14 mouse cellular contexts compared by ENCODE assay signal in the genomic region with DNA sequence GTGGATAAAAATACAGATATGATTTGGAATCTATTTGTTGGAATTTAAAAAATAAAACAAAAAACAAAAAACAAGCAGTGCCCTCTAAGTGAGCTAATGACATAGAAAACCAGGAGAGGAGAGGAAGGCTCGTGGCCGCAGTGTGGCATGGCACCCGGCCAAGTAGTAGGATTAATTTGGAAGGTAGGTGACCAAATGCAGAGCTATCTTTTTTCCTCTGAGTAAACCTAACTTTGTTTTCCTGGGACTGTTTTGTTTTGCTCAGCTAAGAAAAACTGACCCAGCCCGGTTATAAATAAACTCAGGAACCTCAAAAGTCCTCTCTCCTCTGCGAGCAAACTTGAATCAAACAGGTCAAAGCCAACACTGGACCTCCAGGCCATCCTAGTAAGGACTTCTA. TPM values are rescaled to one million over a fixed set of nuclear protein-coding genes. Genes with fewer than 3 reads are reported as not detected.
A peak's percentile ranks its signal among the peaks of the same experiment; 100 is the strongest.
DNase-seq lines count a peak whose midpoint lies in the region; ATAC-seq lines count a peak whose summit lies in the region.
"Had no signal": no experiment of that assay in that cellular context is flagged by ENCODE, and none has a peak within 500 bp of the region (broad histone marks: within the 10 kb centered on the region; RNA-seq: fewer than 3 reads in every experiment).

No protein-coding gene starts in this region.

- H3K36me3 ChIP-seq in kidney, embryonic 15.5 days = no peaks in the 10 kb centered on the region
- peaks cover 21% of the 10 kb centered on the region for H3K36me3 ChIP-seq in embryonic facial prominence, embryonic 13.5 days
- H3K36me3 ChIP-seq: hindbrain, embryonic 12.5 days; midbrain, embryonic 13.5 days had no signal

- DNase-seq in cerebellum, postnatal 14 days = peak; percentile 45 to 50
- DNase-seq in cerebellum, adult 11-12 months = no peak
- DNase-seq in kidney, adult 18-20 months = peak; percentile 52
- DNase-seq in kidney, postnatal 25 days = peak; percentile 45 to 68
- DNase-seq in retina, embryonic 14.5 days (ENCODE audit: low spot score) = no peak
- no peak for DNase-seq in natural killer cell, adult 2 months (ENCODE audit: low spot score in 2 of 2)
- DNase-seq: B cell, adult 2 months; liver; spleen, adult 18-20 months had no signal

- H3K4me2 ChIP-seq in kidney, embryonic 15.5 days = no peak overlapping the region
- peak overlapping the region; percentile 83 for H3K4me2 ChIP-seq in embryonic facial prominence, embryonic 13.5 days

- peaks cover 11% of the 10 kb centered on the region for H3K4me1 ChIP-seq in kidney, embryonic 15.5 days
- H3K4me1 ChIP-seq in embryonic facial prominence, embryonic 13.5 days = peaks cover 11% of the 10 kb centered on the region

- H3K27me3 ChIP-seq in kidney, embryonic 15.5 days = peaks cover 11% of the 10 kb centered on the region; the same call in 1 of the 2 replicates
- peaks cover 12% of the 10 kb centered on the region for H3K27me3 ChIP-seq in embryonic facial prominence, embryonic 13.5 days

- no peaks in the 10 kb centered on the region for H3K9me3 ChIP-seq in kidney, embryonic 15.5 days (replicated peaks)
- peaks cover 4% of the 10 kb centered on the region; the same call in 1 of the 2 replicates for H3K9me3 ChIP-seq in embryonic facial prominence, embryonic 13.5 days
- H3K9me3 ChIP-seq: hindbrain, embryonic 12.5 days; midbrain, embryonic 13.5 days had no signal

- H3K4me3 ChIP-seq in kidney, embryonic 15.5 days (replicated peaks) = no peak overlapping the region
- H3K4me3 ChIP-seq in embryonic facial prominence, embryonic 13.5 days = peak overlapping the region; percentile 69; the same call in 1 of the 2 replicates

- no peak for ATAC-seq in kidney, embryonic 15.5 days (replicated peaks; ENCODE audit: low FRiP score)
- no peak for ATAC-seq in embryonic facial prominence, embryonic 13.5 days (ENCODE audit: insufficient number of reproducible peaks, insufficient read depth, low FRiP score, low TSS enrichment, low read depth)
- ATAC-seq: midbrain, embryonic 13.5 days had no signal

- no peak overlapping the region for H3K9ac ChIP-seq in kidney, embryonic 15.5 days
- no peak overlapping the region for H3K9ac ChIP-seq in embryonic facial prominence, embryonic 13.5 days
- H3K9ac ChIP-seq: hindbrain, embryonic 12.5 days had no signal

- no peak overlapping the region for H3K27ac ChIP-seq in kidney, embryonic 15.5 days
- H3K27ac ChIP-seq in embryonic facial prominence, embryonic 13.5 days = no peak overlapping the region
- H3K27ac ChIP-seq: hindbrain, embryonic 12.5 days; midbrain, embryonic 13.5 days had no signal

- 72% methylated on average over 5 of the region's 5 CpGs for WGBS in kidney, embryonic 15.5 days
- 77% methylated on average over 5 of the region's 5 CpGs for WGBS in embryonic facial prominence, embryonic 13.5 days

RNA-seq across cellular contexts. Expression of a gene that starts 3.6 kb away (rescaled TPM):
- 11.4 and 13.9 TPM in 2 replicates for polyA plus RNA-seq in kidney, embryonic 15.5 days (2015; fragmentation: Nextera tagmentation; extraction: Ambion mirVana)
- 66.0 and 75.0 TPM in 2 replicates for polyA plus RNA-seq in embryonic facial prominence, embryonic 13.5 days (2015; fragmentation: Nextera tagmentation; extraction: Ambion mirVana)

RNA-seq across cellular contexts. Expression of a gene that starts 46.3 kb away (rescaled TPM):
- not detected in 2 replicates for polyA plus RNA-seq in kidney, embryonic 15.5 days (2015; fragmentation: Nextera tagmentation; extraction: Ambion mirVana)
- polyA plus RNA-seq in embryonic facial prominence, embryonic 13.5 days (2015; fragmentation: Nextera tagmentation; extraction: Ambion mirVana) = not detected in 2 replicates
- polyA plus RNA-seq: hindbrain, embryonic 12.5 days; lung, embryonic 16.5 days; midbrain, embryonic 13.5 days had no signal

Comparison
In these comparisons a context has a peak if more than half of its experiments do, and no peak if none do; other contexts are left out.
1. DNase-seq: peak in cerebellum, postnatal 14 days (2 of 2), kidney, adult 18-20 months (single experiment) and kidney, postnatal 25 days (2 of 2); none in cerebellum, adult 11-12 months (single experiment), retina, embryonic 14.5 days (single experiment) and natural killer cell, adult 2 months (0 of 2).